Mouse (Mus musculus): ENCODE measurements around the gene Lama5.

Gene Lama5

GRCm38 (mm10) chr2:180224647-180225043, 1.0 kb downstream of the Lama5 start:
- DNase-seq (ENCODE audit: low read depth): no peak

GRCm38 (mm10) chr2:180222250-180222649, 3.4 kb downstream of the Lama5 start:
- DNase-seq (ENCODE audit: low read depth): no peak

- DNase-seq (ENCODE audit: low read depth): no peak
Measured at GRCm38 (mm10) chr2:180221051-180221450, 4.6 kb downstream of the Lama5 start.

- DNase-seq (ENCODE audit: low read depth): no peak
Measured at GRCm38 (mm10) chr2:180220165-180220564, 5.5 kb downstream of the Lama5 start.

- DNase-seq (ENCODE audit: low read depth): no peak
Measured at GRCm38 (mm10) chr2:180219145-180219943, 6.3 kb downstream of the Lama5 start.

- peak; percentile 37 for DNase-seq (ENCODE audit: low read depth)
Measured at GRCm38 (mm10) chr2:180218677-180219076, 7.0 kb downstream of the Lama5 start.

- DNase-seq (ENCODE audit: low read depth): no peak
Measured at GRCm38 (mm10) chr2:180218241-180218640, 7.4 kb downstream of the Lama5 start.

GRCm38 (mm10) chr2:180217587-180217986, 8.1 kb downstream of the Lama5 start:
- no peak for DNase-seq (ENCODE audit: low read depth)

GRCm38 (mm10) chr2:180216921-180217320, 8.7 kb downstream of the Lama5 start:
- no peak for DNase-seq (ENCODE audit: low read depth)

- DNase-seq (ENCODE audit: low read depth): no peak
Measured at GRCm38 (mm10) chr2:180215951-180216350, 9.7 kb downstream of the Lama5 start.

- peak; percentile 40 for DNase-seq (ENCODE audit: low read depth)
Measured at GRCm38 (mm10) chr2:180215011-180215461, 10.6 kb downstream of the Lama5 start.

- DNase-seq (ENCODE audit: low read depth): peak; percentile 46
Measured at GRCm38 (mm10) chr2:180214352-180214978, 11.2 kb downstream of the Lama5 start.

GRCm38 (mm10) chr2:180212255-180212654, 13.4 kb downstream of the Lama5 start:
- no peak for DNase-seq (ENCODE audit: low read depth)

GRCm38 (mm10) chr2:180208976-180209375, 16.7 kb downstream of the Lama5 start:
- DNase-seq (ENCODE audit: low read depth): no peak

GRCm38 (mm10) chr2:180207840-180208239, 17.8 kb downstream of the Lama5 start:
- DNase-seq (ENCODE audit: low read depth): no peak

- no peak for DNase-seq (ENCODE audit: low read depth)
Measured at GRCm38 (mm10) chr2:180205956-180206280, 19.7 kb downstream of the Lama5 start.

- no peak for DNase-seq (ENCODE audit: low read depth)
Measured at GRCm38 (mm10) chr2:180205083-180205955, 20.3 kb downstream of the Lama5 start.

GRCm38 (mm10) chr2:180204501-180204900, 21.2 kb downstream of the Lama5 start:
- no peak for DNase-seq (ENCODE audit: low read depth)

GRCm38 (mm10) chr2:180202805-180203204, 22.9 kb downstream of the Lama5 start:
- DNase-seq (ENCODE audit: low read depth): no peak

- DNase-seq (ENCODE audit: low read depth): no peak
Measured at GRCm38 (mm10) chr2:180202263-180202662, 23.4 kb downstream of the Lama5 start.

- no peak for DNase-seq (ENCODE audit: low read depth)
Measured at GRCm38 (mm10) chr2:180201303-180201702, 24.4 kb downstream of the Lama5 start.

GRCm38 (mm10) chr2:180200681-180201080, 25.0 kb downstream of the Lama5 start:
- DNase-seq (ENCODE audit: low read depth): no peak

- no peak for DNase-seq (ENCODE audit: low read depth)
Measured at GRCm38 (mm10) chr2:180198782-180199181, 26.9 kb downstream of the Lama5 start.
